Mouse (Mus musculus) MEL (cell line): Measurements from ENCODE around the gene Rtcb. TPM values are rescaled to one million over a fixed set of nuclear protein-coding genes. Genes with fewer than 3 reads are reported as not detected.

Experiments
- ETS1 ChIP-seq: IDR thresholded peaks from 2 replicates; pipeline ENCODE4 v1.6.1; 2012; ENCODE audit warnings: low read depth, mild to moderate bottlenecking, inconsistent platforms, low read length, improper control_type of control experiment, moderate library complexity
- GABPA ChIP-seq: IDR thresholded peaks from 2 replicates; pipeline ENCODE4 v1.6.1; 2012; ENCODE audit warnings: low read depth, mild to moderate bottlenecking, inconsistent platforms, low read length, improper control_type of control experiment, moderate library complexity
- KAT2A ChIP-seq: conservative IDR thresholded peaks from 2 replicates; pipeline ENCODE4 v1.6.1; 2012; ENCODE audit warnings: low read depth, low read length, improper control_type of control experiment, inconsistent platforms
- MAFK ChIP-seq: IDR thresholded peaks from 2 replicates; pipeline ENCODE4 v1.6.1; 2011; ENCODE audit warnings: low read depth, mild to moderate bottlenecking, low read length, improper control_type of control experiment, borderline replicate concordance
- MYB ChIP-seq: IDR thresholded peaks from 2 replicates; pipeline ENCODE4 v1.6.1; 2011; ENCODE audit warnings: mild to moderate bottlenecking, low read depth, low read length, improper control_type of control experiment
- MYC ChIP-seq: IDR thresholded peaks from 2 replicates; pipeline ENCODE4 v1.6.1; 2011; ENCODE audit warnings: low read depth, mild to moderate bottlenecking, low read length, improper control_type of control experiment, moderate library complexity
- NRF1 ChIP-seq: IDR thresholded peaks from 2 replicates; pipeline ENCODE4 v1.6.1; 2014; ENCODE audit warnings: low read depth, mild to moderate bottlenecking, inconsistent platforms, low read length, improper control_type of control experiment, moderate library complexity; ENCODE audit not compliant: poor library complexity, insufficient read depth, severe bottlenecking
- POLR2AphosphoS5 ChIP-seq: IDR thresholded peaks from 2 replicates; pipeline ENCODE4 v1.6.1; 2012; ENCODE audit warnings: low read depth, borderline replicate concordance, mild to moderate bottlenecking, inconsistent platforms, low read length, moderate library complexity, mixed read lengths
- RAD21 ChIP-seq: IDR thresholded peaks from 2 replicates; pipeline ENCODE4 v1.6.1; 2011; ENCODE audit warnings: mild to moderate bottlenecking, low read depth, low read length, improper control_type of control experiment
- TAL1 ChIP-seq: IDR thresholded peaks from 2 replicates; pipeline ENCODE4 v1.6.1; 2012; ENCODE audit warnings: mild to moderate bottlenecking, inconsistent platforms, low read length, moderate library complexity, mixed read lengths
- USF1 ChIP-seq: IDR thresholded peaks from 2 replicates; pipeline ENCODE4 v1.6.1; 2014; ENCODE audit warnings: low read depth, mild to moderate bottlenecking, inconsistent platforms, low read length, improper control_type of control experiment, moderate library complexity
- ZC3H11A ChIP-seq: IDR thresholded peaks from 2 replicates; pipeline ENCODE4 v1.6.1; 2012; ENCODE audit warnings: low read depth, mild to moderate bottlenecking, inconsistent platforms, low read length, improper control_type of control experiment
- ZNF384 ChIP-seq: IDR thresholded peaks from 2 replicates; pipeline ENCODE4 v1.6.1; 2012; ENCODE audit warnings: low read depth, mild to moderate bottlenecking, inconsistent platforms, low read length, improper control_type of control experiment
- polyA plus RNA-seq, 2 experiments: library from polyadenylated mRNA; stranded (reverse) in 1 of 2; unstranded in 1 of 2; fragments of >175 nt in 1 of 2; fragments of >200 nt in 1 of 2; gene quantifications; 2 replicates each; pipeline versions ENCODE4 v1.2.1 to v1.2.4; 2012; ENCODE audit warnings: low replicate concordance in 2 of 2, low read depth in 1 of 2; ENCODE audit not compliant: insufficient read length in 2 of 2, insufficient read depth in 1 of 2, missing spikeins in 1 of 2
- total RNA-seq: library from RNA; depleted of rRNA; stranded (reverse); fragments of 300-350 nt; gene quantifications from 2 replicates; pipeline ENCODE4 v1.2.3, GENCODE M21; 2012; rRNA removed

The Rtcb gene
- total and polyA plus RNA-seq, 3 experiments, result 110 to 215 (median 197) TPM

DNA sequence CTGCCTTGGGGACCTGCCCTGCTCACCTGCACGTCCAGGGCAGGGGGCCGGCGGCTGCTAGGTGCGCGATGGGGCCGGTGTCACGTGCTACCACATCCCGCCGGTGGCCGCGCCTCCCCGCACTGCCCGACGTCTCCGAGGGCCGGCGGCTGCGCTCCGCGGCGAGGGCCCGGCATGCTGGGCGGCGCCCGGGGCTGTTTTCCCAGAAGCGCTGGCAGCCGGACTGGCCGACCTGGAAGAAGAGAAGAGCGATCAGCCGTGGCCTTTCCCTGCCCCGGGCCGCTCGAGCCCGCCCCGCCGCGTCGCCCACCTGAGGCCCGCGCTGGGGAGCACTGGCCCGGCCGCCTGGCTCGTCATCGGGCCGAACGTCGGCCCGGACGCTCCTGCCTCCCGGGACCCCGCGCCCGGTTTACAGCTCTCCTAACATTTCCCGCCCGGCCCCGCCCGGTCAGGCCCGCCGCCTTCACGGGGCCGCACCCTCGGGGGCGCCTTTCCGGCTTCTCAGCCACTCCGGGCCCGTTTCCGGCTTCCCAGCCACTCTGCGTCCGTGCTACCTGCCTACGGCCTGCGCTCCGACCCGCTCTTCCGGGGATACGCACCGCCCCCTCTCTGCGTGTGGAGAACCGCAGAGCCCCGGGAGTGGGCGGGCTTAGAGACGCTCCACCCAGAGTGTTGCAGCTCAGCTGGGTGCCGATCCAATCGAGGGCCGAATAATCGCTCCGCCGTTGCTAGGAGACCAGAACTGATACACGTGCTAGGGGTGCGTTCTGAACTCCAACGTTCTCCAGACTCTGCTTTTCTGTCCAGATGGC is 40.9 kb downstream of the Rtcb start, which contains the start of gene Prdm4 (continued):
- TF ChIP-seq RAD21 (no peak), POLR2AphosphoS5 (no peak), ZNF384 (no peak), MYB (no peak), ETS1 (peak; percentile 76), USF1 (peak; percentile 76), TAL1 (no peak), MYC (peak; percentile 98), GABPA (no peak), NRF1 (peak; percentile 54; the same call in 1 of the 2 replicates), KAT2A (peak; percentile 53; the same call in 1 of the 2 replicates), ZC3H11A (no peak), MAFK (no peak)
- TF ChIP-seq, all 39 proteins: peak for 16

Other genes starting within 250 kb of the Rtcb start
- gene Pwp1, start 128.3 kb downstream of the Rtcb start, total RNA-seq, result 70.2 and 81.5 TPM in 2 replicates
- 10 to 100 TPM; 75.8 to 94.4 TPM for gene Pwp1, start 128.3 kb downstream of the Rtcb start, polyA plus RNA-seq
- 24.8 and 26.2 TPM in 2 replicates for gene Prdm4, start 40.7 kb downstream of the Rtcb start, total RNA-seq
- 10 to 100 TPM; 38.5 to 43.4 TPM for gene Prdm4, start 40.7 kb downstream of the Rtcb start, polyA plus RNA-seq
- gene Ascl4, start 30.1 kb downstream of the Rtcb start, total RNA-seq, result not detected in 2 replicates
- gene Ascl4, start 30.1 kb downstream of the Rtcb start, polyA plus RNA-seq, result not detected
- gene Bpifc, start 54.1 kb upstream of the Rtcb start, total RNA-seq, result not detected in 2 replicates
- gene Bpifc, start 54.1 kb upstream of the Rtcb start, polyA plus RNA-seq, result under 1 TPM in 1 of 2 experiments, not detected in 1; 0.03 TPM
- 23.2 and 24.5 TPM in 2 replicates for gene Fbxo7, start 64.1 kb upstream of the Rtcb start, total RNA-seq
- 100 to 1,000 TPM in 1 of 2 experiments, 10 to 100 TPM in 1; 34.8 to 131 TPM for gene Fbxo7, start 64.1 kb upstream of the Rtcb start, polyA plus RNA-seq